ENCODE assay signal across 8 mouse cellular contexts in the genomic region with DNA sequence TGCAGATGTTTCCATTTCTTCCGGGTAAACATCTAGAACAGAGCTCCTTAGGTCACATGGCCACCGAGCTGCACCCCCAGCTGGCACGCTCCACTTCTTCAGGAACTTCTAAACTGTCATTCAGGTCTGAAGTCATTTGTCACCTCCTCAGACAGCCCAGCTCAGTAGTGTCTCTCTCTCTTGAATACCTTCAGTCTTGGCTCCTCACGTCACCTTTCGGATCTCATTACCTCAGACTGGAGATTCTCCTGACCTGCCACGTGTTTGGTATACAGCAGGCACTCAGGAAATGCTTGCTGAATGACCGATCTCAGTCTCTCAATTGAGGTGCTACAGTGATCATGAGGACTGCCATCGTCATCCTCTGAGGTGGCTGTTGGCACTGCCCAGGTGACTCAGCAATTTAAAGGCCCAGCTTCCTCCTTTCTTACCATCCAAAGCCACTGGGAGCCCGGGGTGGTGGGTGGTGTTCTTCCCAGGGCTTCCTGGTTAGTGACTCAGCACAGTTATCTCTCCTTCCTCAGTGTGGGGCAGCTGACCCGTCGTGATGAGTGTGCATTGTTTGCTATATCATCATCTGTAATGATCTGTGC. TPM values are rescaled to one million over a fixed set of nuclear protein-coding genes. Genes with fewer than 3 reads are reported as not detected.
DNase-seq lines count a peak whose midpoint lies in the region; ATAC-seq lines count a peak whose summit lies in the region.

No protein-coding gene starts in this region.

- 82% methylated on average over 11 of the region's 11 CpGs for WGBS in limb, embryonic 10.5 days

- H3K9me3 ChIP-seq in limb, embryonic 10.5 days (replicated peaks), result no peaks in the 10 kb centered on the region

- no peak overlapping the region for H3K4me3 ChIP-seq in limb, embryonic 10.5 days

- H3K4me1 ChIP-seq in limb, embryonic 10.5 days, result peaks cover 14% of the 10 kb centered on the region

- ATAC-seq in neutrophil, adult 5-6 weeks (ENCODE audit: extremely low read depth, insufficient number of reproducible peaks, low FRiP score, poor library complexity, severe bottlenecking), result peak; percentile 83

- DNase-seq in adrenal gland, adult 2 months, result peak; percentile 49
- no peak for DNase-seq in adrenal gland, adult 18-20 months (ENCODE audit: low spot score in 2 of 2)
- peak; percentile 62 for DNase-seq in MN1 (ENCODE audit: low spot score)
- no peak for DNase-seq in limb, embryonic 10.5 days (ENCODE audit: low spot score)
- DNase-seq in cerebellum, adult 11 months, result no peak
- no peak for DNase-seq in right cerebral cortex, postnatal 4 days
- DNase-seq in urinary bladder, postnatal 4 days (ENCODE audit: low spot score in 2 of 2), result no peak

- H3K27me3 ChIP-seq in limb, embryonic 10.5 days (ENCODE audit: low read depth, poor library complexity, severe bottlenecking), result no peaks in the 10 kb centered on the region

- H3K36me3 ChIP-seq in limb, embryonic 10.5 days, result no peaks in the 10 kb centered on the region

- H3K27ac ChIP-seq in limb, embryonic 10.5 days, result 0 out of 2 replicates have a peak overlapping the region, but pooled peaks have one; percentile 40

RNA-seq across cellular contexts. Expression of gene Vps37b, which starts 19.9 kb away (rescaled TPM):
- 100 to 1,000 TPM in 1 of 2 experiments, 10 to 100 TPM in 1; 65.8 to 146 TPM for total RNA-seq in adrenal gland, adult 2 months (2021)
- polyA plus RNA-seq in adrenal gland, adult 2 months (2012; rRNA removed), result 198 and 208 TPM in 2 replicates
- total RNA-seq in adrenal gland, adult 18-20 months (2021), result 100 to 1,000 TPM in 1 of 2 experiments, 10 to 100 TPM in 1; 97.2 to 127 TPM
- 40.5 and 42.6 TPM in 2 replicates for polyA plus RNA-seq in limb, embryonic 10.5 days (2016; fragmentation: Nextera tagmentation; extraction: Ambion mirVana)
- total RNA-seq in neutrophil, adult 5-6 weeks (2017), result 31.6 and 33.2 TPM in 2 replicates

RNA-seq across cellular contexts. Expression of gene Abcb9, which starts 43.6 kb away (rescaled TPM):
- total RNA-seq in adrenal gland, adult 2 months (2021), result 10 to 100 TPM in 1 of 2 experiments, 1 to 10 TPM in 1; 9.9 to 16.0 TPM
- 14.8 and 15.4 TPM in 2 replicates for polyA plus RNA-seq in adrenal gland, adult 2 months (2012; rRNA removed)
- total RNA-seq in adrenal gland, adult 18-20 months (2021), result 10 to 100 TPM; 10.6 to 15.2 TPM
- 0.13 and 0.55 TPM in 2 replicates for polyA plus RNA-seq in limb, embryonic 10.5 days (2016; fragmentation: Nextera tagmentation; extraction: Ambion mirVana)
- total RNA-seq in neutrophil, adult 5-6 weeks (2017), result 0.86 and 2.0 TPM in 2 replicates

Comparison
In these comparisons a context has a peak if more than half of its experiments do, and no peak if none do; other contexts are left out.
1. DNase-seq: peak in adrenal gland, adult 2 months (single experiment) and MN1 (single experiment); none in adrenal gland, adult 18-20 months (0 of 2), limb, embryonic 10.5 days (single experiment), cerebellum, adult 11 months (single experiment), right cerebral cortex, postnatal 4 days (single experiment) and urinary bladder, postnatal 4 days (0 of 2).